Comparison of ENCODE assay signal across 8 mouse cellular contexts in genomic region chr5:117493947-117494346, GRCm38 (mm10).
DNase-seq lines count a peak whose midpoint lies in the region; ATAC-seq and TF ChIP-seq lines count a peak whose summit lies in the region.
"Had no signal": no experiment of that assay in that cellular context is flagged by ENCODE, and none has a peak within 500 bp of the region (broad histone marks: within the 10 kb centered on the region; RNA-seq: fewer than 3 reads in every experiment).

No protein-coding gene starts in this region.

- H3K4me2 ChIP-seq in embryonic facial prominence, embryonic 11.5 days (ENCODE audit: low read depth, low read length): no peak overlapping the region
- peak overlapping the region; percentile 27; the same call in 1 of the 2 replicates for H3K4me2 ChIP-seq in heart, embryonic 15.5 days
- no peak overlapping the region; the same call in 1 of the 2 replicates for H3K4me2 ChIP-seq in kidney, postnatal 0 days (ENCODE audit: low read length)
- H3K4me2 ChIP-seq in lung, embryonic 14.5 days: no peak overlapping the region
- H3K4me2 ChIP-seq: liver, embryonic 15.5 days had no signal

- 30% methylated on average over 7 of the region's 7 CpGs for WGBS in embryonic facial prominence, embryonic 11.5 days
- 15% methylated on average over 7 of the region's 7 CpGs for WGBS in heart, embryonic 15.5 days
- 18% methylated on average over 7 of the region's 7 CpGs for WGBS in kidney, postnatal 0 days
- 22% methylated on average over 7 of the region's 7 CpGs for WGBS in lung, embryonic 14.5 days

- H3K4me3 ChIP-seq in embryonic facial prominence, embryonic 11.5 days (ENCODE audit: low read depth, low read length): no peak overlapping the region
- no peak overlapping the region for H3K4me3 ChIP-seq in heart, embryonic 15.5 days
- no peak overlapping the region for H3K4me3 ChIP-seq in kidney, postnatal 0 days (replicated peaks; ENCODE audit: low read depth, low read length)
- H3K4me3 ChIP-seq in lung, embryonic 14.5 days (ENCODE audit: low read depth, low read length): no peak overlapping the region
- H3K4me3 ChIP-seq: liver, embryonic 15.5 days had no signal

- H3K4me1 ChIP-seq in embryonic facial prominence, embryonic 11.5 days (ENCODE audit: control insufficient read depth, insufficient read depth, low read length): no peaks in the 10 kb centered on the region
- H3K4me1 ChIP-seq in heart, embryonic 15.5 days (replicated peaks): peaks cover 9% of the 10 kb centered on the region
- no peaks in the 10 kb centered on the region for H3K4me1 ChIP-seq in kidney, postnatal 0 days (replicated peaks; ENCODE audit: insufficient read depth, low read length)
- no peaks in the 10 kb centered on the region for H3K4me1 ChIP-seq in lung, embryonic 14.5 days (ENCODE audit: insufficient read depth)
- H3K4me1 ChIP-seq: liver, embryonic 15.5 days had no signal

- H3K9me3 ChIP-seq in embryonic facial prominence, embryonic 11.5 days (replicated peaks; ENCODE audit: control insufficient read depth, low read length): no peaks in the 10 kb centered on the region
- no peaks in the 10 kb centered on the region for H3K9me3 ChIP-seq in heart, embryonic 15.5 days (replicated peaks)
- no peaks in the 10 kb centered on the region for H3K9me3 ChIP-seq in kidney, postnatal 0 days (replicated peaks; ENCODE audit: low read length)
- no peaks in the 10 kb centered on the region for H3K9me3 ChIP-seq in lung, embryonic 14.5 days (ENCODE audit: low read depth, low read length)
- H3K9me3 ChIP-seq: liver, embryonic 15.5 days had no signal

- peak; percentile 86 for TF ChIP-seq CTCF in kidney, postnatal 0 days (IDR thresholded peaks at IDR 0.05; ENCODE audit: low read depth)
- peak; percentile 89 for TF ChIP-seq CTCF in lung, embryonic 14.5 days (IDR thresholded peaks at IDR 0.05; ENCODE audit: low read depth)

- H3K36me3 ChIP-seq in embryonic facial prominence, embryonic 11.5 days (replicated peaks; ENCODE audit: control insufficient read depth, insufficient read depth, low read depth, low read length): no peaks in the 10 kb centered on the region
- H3K36me3 ChIP-seq in heart, embryonic 15.5 days: no peaks in the 10 kb centered on the region
- H3K36me3 ChIP-seq in kidney, postnatal 0 days (ENCODE audit: insufficient read depth, low read length): no peaks in the 10 kb centered on the region
- H3K36me3 ChIP-seq in lung, embryonic 14.5 days (ENCODE audit: insufficient read depth): no peaks in the 10 kb centered on the region
- H3K36me3 ChIP-seq: liver, embryonic 15.5 days had no signal

- H3K27ac ChIP-seq in embryonic facial prominence, embryonic 11.5 days (replicated peaks; ENCODE audit: low read depth, low read length): no peak overlapping the region
- no peak overlapping the region for H3K27ac ChIP-seq in heart, embryonic 15.5 days
- H3K27ac ChIP-seq in kidney, postnatal 0 days: no peak overlapping the region
- no peak overlapping the region for H3K27ac ChIP-seq in lung, embryonic 14.5 days (ENCODE audit: low read depth)
- H3K27ac ChIP-seq: liver, embryonic 15.5 days had no signal

- no peaks in the 10 kb centered on the region for H3K27me3 ChIP-seq in embryonic facial prominence, embryonic 11.5 days (ENCODE audit: control insufficient read depth, insufficient read depth, low read length)
- no peaks in the 10 kb centered on the region for H3K27me3 ChIP-seq in heart, embryonic 15.5 days
- H3K27me3 ChIP-seq in kidney, postnatal 0 days (ENCODE audit: insufficient read depth, low read length): no peaks in the 10 kb centered on the region
- H3K27me3 ChIP-seq in lung, embryonic 14.5 days (ENCODE audit: insufficient read depth, low read length): no peaks in the 10 kb centered on the region
- H3K27me3 ChIP-seq: liver, embryonic 15.5 days had no signal

- H3K9ac ChIP-seq in embryonic facial prominence, embryonic 11.5 days (replicated peaks; ENCODE audit: low read length): no peak overlapping the region
- no peak overlapping the region for H3K9ac ChIP-seq in heart, embryonic 15.5 days
- H3K9ac ChIP-seq in kidney, postnatal 0 days (ENCODE audit: low read depth, low read length): no peak overlapping the region
- H3K9ac ChIP-seq in lung, embryonic 14.5 days: no peak overlapping the region
- H3K9ac ChIP-seq: liver, embryonic 15.5 days had no signal

- no peak for ATAC-seq in embryonic facial prominence, embryonic 11.5 days (replicated peaks; ENCODE audit: insufficient number of reproducible peaks, low FRiP score, low TSS enrichment, low read depth)
- ATAC-seq in heart, embryonic 15.5 days (replicated peaks; ENCODE audit: insufficient number of reproducible peaks, insufficient read depth, low FRiP score, low read depth): no peak
- peak; percentile 65 for ATAC-seq in kidney, postnatal 0 days (replicated peaks; ENCODE audit: low FRiP score, low read depth)
- ATAC-seq in lung, embryonic 14.5 days (ENCODE audit: insufficient read depth): peak; percentile 38; the same call in 1 of the 2 replicates

- peak; percentile 78 for DNase-seq in ES-CJ7 (ENCODE audit: low read depth, low spot score)
- peak; percentile 48 for DNase-seq in adrenal gland, postnatal 25 days
- DNase-seq in embryonic facial prominence, embryonic 11.5 days (ENCODE audit: low spot score): peak; percentile 77
- DNase-seq in kidney, postnatal 0 days (ENCODE audit: low spot score): peak; percentile 83
- peak; percentile 80 for DNase-seq in lung, embryonic 14.5 days
- peak; percentile 48 for DNase-seq in ovary, postnatal 36 days (ENCODE audit: low spot score)

Comparison
In these comparisons a context has a peak if more than half of its experiments do, and no peak if none do; other contexts are left out.
1. ATAC-seq: peak in kidney, postnatal 0 days (single experiment) and lung, embryonic 14.5 days (single experiment); none in embryonic facial prominence, embryonic 11.5 days (single experiment) and heart, embryonic 15.5 days (single experiment).
2. Peak in every context shown above with its lines, with median percentiles within 50 percentile points of each other: DNase-seq.